Mouse (Mus musculus): ENCODE measurements around the gene Habp2. TPM values are rescaled to one million over a fixed set of nuclear protein-coding genes. Genes with fewer than 3 reads are reported as not detected.

Gene Habp2
- polyA plus RNA-seq, 2 experiments, result 38.0 to 42.4 TPM

DNA sequence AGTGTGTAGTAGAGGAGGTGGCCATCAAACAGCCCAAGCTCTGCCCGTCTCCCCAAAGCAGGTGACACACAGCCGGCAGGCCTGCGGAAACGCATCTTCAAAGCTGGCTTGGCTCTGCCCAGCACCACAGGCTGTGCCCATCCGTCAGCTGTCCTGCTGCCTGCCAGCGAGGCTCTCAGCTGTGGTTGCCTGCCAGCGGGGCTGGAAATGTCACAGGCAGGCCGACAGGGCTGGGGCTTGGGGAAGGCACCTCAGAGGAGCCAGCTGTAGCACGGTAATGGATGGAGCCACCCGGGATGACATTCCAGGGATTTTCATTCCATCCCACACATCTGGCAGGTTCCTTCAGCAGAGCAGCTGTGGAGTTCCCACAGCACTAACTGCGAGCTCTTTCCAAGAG lies 13.9 kb downstream of the Habp2 start:
- Histone ChIP-seq H3K9ac (replicated peaks) (no peak overlapping the region), H3K36me3 (replicated peaks; ENCODE audit: control insufficient read depth, insufficient read depth, low read depth) (no peaks in the 10 kb centered on the region), H3K9me3 (ENCODE audit: control insufficient read depth, low read length) (no peaks in the 10 kb centered on the region), H3K4me1 (replicated peaks; ENCODE audit: control insufficient read depth in 2 of 2, insufficient read depth in 2 of 2, low read length in 1 of 2) (no peaks in the 10 kb centered on the region), H3K4me2 (ENCODE audit: low read depth) (no peak overlapping the region), H3K27me3 (ENCODE audit: control insufficient read depth, insufficient read depth, low read length) (no peaks in the 10 kb centered on the region), H3K4me3 (ENCODE audit: insufficient read depth in 1 of 2, low read depth in 2 of 2, low read length in 2 of 2) (no peak overlapping the region), H3K27ac (no peak overlapping the region)
- DNase-seq (ENCODE audit: low read depth in 3 of 3, low spot score in 3 of 3) (no peak), ATAC-seq (ENCODE audit: insufficient read depth) (no peak)
- no peak for TF ChIP-seq EP300 (IDR thresholded peaks at IDR 0.05; ENCODE audit: low read depth)
- WGBS (ENCODE audit: insufficient replicate concordance), result 59% methylated on average over 11 of the region's 11 CpGs

DNA sequence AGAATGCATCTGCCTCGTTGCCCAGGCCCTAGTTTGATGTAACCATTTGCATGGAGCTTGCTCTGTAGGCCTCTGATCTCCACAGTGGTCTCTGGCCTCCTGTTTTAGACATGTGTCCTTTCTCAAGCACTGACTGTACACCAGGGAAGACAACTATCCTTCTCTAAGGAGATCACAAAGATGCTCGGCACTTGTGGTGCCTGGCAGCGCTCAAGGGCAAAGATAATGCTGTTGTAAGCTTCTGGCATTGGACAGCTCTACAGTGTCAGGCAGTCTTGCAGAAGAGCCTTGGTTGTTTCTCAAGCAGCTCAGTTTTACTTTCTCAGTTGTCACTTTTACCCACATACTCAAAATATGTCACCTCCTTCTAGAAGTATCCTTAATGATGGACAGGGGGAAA lies 29.6 kb downstream of the Habp2 start:
- no peak for DNase-seq (ENCODE audit: low read depth in 3 of 3, low spot score in 3 of 3)
- 60% methylated on average over 3 of the region's 3 CpGs for WGBS (ENCODE audit: insufficient replicate concordance)
- H3K27ac ChIP-seq, result no peak overlapping the region
- no peaks in the 10 kb centered on the region for H3K36me3 ChIP-seq (replicated peaks; ENCODE audit: control insufficient read depth, insufficient read depth, low read depth)
- H3K4me2 ChIP-seq (ENCODE audit: low read depth), result no peak overlapping the region
- H3K9ac ChIP-seq (replicated peaks), result no peak overlapping the region
- H3K27me3 ChIP-seq (ENCODE audit: control insufficient read depth, insufficient read depth, low read length), result no peaks in the 10 kb centered on the region
- no peak for ATAC-seq (ENCODE audit: insufficient read depth)
- no peaks in the 10 kb centered on the region for H3K9me3 ChIP-seq (ENCODE audit: control insufficient read depth, low read length)
- no peak overlapping the region for H3K4me3 ChIP-seq (ENCODE audit: insufficient read depth in 1 of 2, low read depth in 2 of 2, low read length in 2 of 2)
- peaks cover 2 to 5% of the 10 kb centered on the region in 2 experiments; a peak in 2 of 4 replicates for H3K4me1 ChIP-seq (replicated peaks; ENCODE audit: control insufficient read depth in 2 of 2, insufficient read depth in 2 of 2, low read length in 1 of 2)
- TF ChIP-seq CTCF (IDR thresholded peaks at IDR 0.05; ENCODE audit: low read depth), result no peak
- TF ChIP-seq EP300 (IDR thresholded peaks at IDR 0.05; ENCODE audit: low read depth), result no peak

- no peaks in the 10 kb centered on the region for H3K27me3 ChIP-seq (ENCODE audit: control insufficient read depth, insufficient read depth, low read length)
- no peaks in the 10 kb centered on the region for H3K9me3 ChIP-seq (ENCODE audit: control insufficient read depth, low read length)
- DNase-seq (ENCODE audit: low read depth in 3 of 3, low spot score in 3 of 3) (no peak), ATAC-seq (ENCODE audit: insufficient read depth) (peak; percentile 63; the same call in 1 of the 2 replicates)
- no peak for TF ChIP-seq EP300 (IDR thresholded peaks at IDR 0.05; ENCODE audit: low read depth)
- TF ChIP-seq CTCF (IDR thresholded peaks at IDR 0.05; ENCODE audit: low read depth), result no peak
- H3K27ac ChIP-seq, result no peak overlapping the region
- H3K36me3 ChIP-seq (replicated peaks; ENCODE audit: control insufficient read depth, insufficient read depth, low read depth), result no peaks in the 10 kb centered on the region
- H3K4me1 ChIP-seq (replicated peaks; ENCODE audit: control insufficient read depth in 2 of 2, insufficient read depth in 2 of 2, low read length in 1 of 2), result peaks cover 2 to 5% of the 10 kb centered on the region in 2 experiments; a peak in 2 of 4 replicates
- peak overlapping the region; percentile 41; the same call in 1 of the 2 replicates for H3K4me2 ChIP-seq (ENCODE audit: low read depth)
- H3K4me3 ChIP-seq (ENCODE audit: insufficient read depth in 1 of 2, low read depth in 2 of 2, low read length in 2 of 2), result no peak overlapping the region
- no peak overlapping the region for H3K9ac ChIP-seq (replicated peaks)
- WGBS (ENCODE audit: insufficient replicate concordance), result 62% methylated on average over 7 of the region's 7 CpGs
Observed at GRCm38 (mm10) chr19:56319219-56319618, 32.3 kb downstream of the Habp2 start.

- Histone ChIP-seq H3K4me1 (replicated peaks; ENCODE audit: control insufficient read depth in 2 of 2, insufficient read depth in 2 of 2, low read length in 1 of 2) (peaks cover 2 to 5% of the 10 kb centered on the region in 2 experiments; a peak in 2 of 4 replicates), H3K27ac (no peak overlapping the region), H3K9me3 (ENCODE audit: control insufficient read depth, low read length) (no peaks in the 10 kb centered on the region), H3K4me2 (ENCODE audit: low read depth) (peak overlapping the region; percentile 41), H3K36me3 (replicated peaks; ENCODE audit: control insufficient read depth, insufficient read depth, low read depth) (no peaks in the 10 kb centered on the region), H3K9ac (replicated peaks) (no peak overlapping the region), H3K4me3 (ENCODE audit: insufficient read depth in 1 of 2, low read depth in 2 of 2, low read length in 2 of 2) (no peak overlapping the region), H3K27me3 (ENCODE audit: control insufficient read depth, insufficient read depth, low read length) (no peaks in the 10 kb centered on the region)
- TF ChIP-seq EP300 (IDR thresholded peaks at IDR 0.05; ENCODE audit: low read depth) (peak; percentile 47; the same call in 1 of the 2 replicates), CTCF (IDR thresholded peaks at IDR 0.05; ENCODE audit: low read depth) (no peak)
- 31% methylated on average over 6 of the region's 6 CpGs for WGBS (ENCODE audit: insufficient replicate concordance)
- ATAC-seq (ENCODE audit: insufficient read depth) (peak; percentile 72; the same call in 1 of the 2 replicates), DNase-seq (ENCODE audit: low read depth in 3 of 3, low spot score in 3 of 3) (peak in 2 of 3 experiments; percentile 41 to 60)
Observed at GRCm38 (mm10) chr19:56319629-56320028, 32.7 kb downstream of the Habp2 start.

- no peak for TF ChIP-seq CTCF (IDR thresholded peaks at IDR 0.05; ENCODE audit: low read depth)
- no peak for TF ChIP-seq EP300 (IDR thresholded peaks at IDR 0.05; ENCODE audit: low read depth)
- no peak overlapping the region for H3K27ac ChIP-seq
- WGBS (ENCODE audit: insufficient replicate concordance), result 29% methylated on average over 26 of the region's 26 CpGs
- no peak overlapping the region for H3K9ac ChIP-seq (replicated peaks)
- ATAC-seq (ENCODE audit: insufficient read depth) (no peak), DNase-seq (ENCODE audit: low read depth in 3 of 3, low spot score in 3 of 3) (no peak)
- peak overlapping the region; percentile 41 for H3K4me2 ChIP-seq (ENCODE audit: low read depth)
- no peak overlapping the region for H3K4me3 ChIP-seq (ENCODE audit: insufficient read depth in 1 of 2, low read depth in 2 of 2, low read length in 2 of 2)
- no peaks in the 10 kb centered on the region for H3K36me3 ChIP-seq (replicated peaks; ENCODE audit: control insufficient read depth, insufficient read depth, low read depth)
- H3K9me3 ChIP-seq (ENCODE audit: control insufficient read depth, low read length), result no peaks in the 10 kb centered on the region
- no peaks in the 10 kb centered on the region for H3K27me3 ChIP-seq (ENCODE audit: control insufficient read depth, insufficient read depth, low read length)
- peaks cover 2 to 5% of the 10 kb centered on the region in 2 experiments; a peak in 2 of 4 replicates for H3K4me1 ChIP-seq (replicated peaks; ENCODE audit: control insufficient read depth in 2 of 2, insufficient read depth in 2 of 2, low read length in 1 of 2)
Observed at GRCm38 (mm10) chr19:56320186-56320860, 33.4 kb downstream of the Habp2 start.
